Mouse (Mus musculus) forebrain, postnatal 0 days (tissue): ENCODE measurements around the gene Padi2. TPM values are rescaled to one million over a fixed set of nuclear protein-coding genes. Genes with fewer than 3 reads are reported as not detected.

ENCODE experiments used
- ATAC-seq: fragments of 200-750 bp; cut with Nextera tagmentation; 2 replicates; pipeline ENCODE4 v1.8.0; 2017; ENCODE audit warnings: mild to moderate bottlenecking, moderate library complexity
- DNase-seq: peaks from one replicate; pipeline ENCODE4 v3.0.0-alpha.2; 2015
- H3K27ac ChIP-seq: fragments of 300-500 bp; sonication (generic); 2 replicates; pipeline ENCODE4 v1.5.1; 2014; ENCODE audit warnings: low read depth, mild to moderate bottlenecking, antibody characterized with exemption, low read length, moderate library complexity, mixed read lengths
- H3K27me3 ChIP-seq: fragments of 300-500 bp; sonication (generic); 2 replicates; pipeline ENCODE4 v1.6.1; 2014; ENCODE audit warnings: mild to moderate bottlenecking, low read length, mixed read lengths; ENCODE audit not compliant: insufficient read depth
- H3K36me3 ChIP-seq: fragments of 300-500 bp; sonication (generic); 2 replicates; pipeline ENCODE4 v1.6.1; 2014; ENCODE audit warnings: mild to moderate bottlenecking, moderate library complexity; ENCODE audit not compliant: insufficient read depth
- H3K4me1 ChIP-seq: fragments of 300-500 bp; sonication (generic); 2 replicates; pipeline ENCODE4 v1.6.1; 2014; ENCODE audit warnings: antibody characterized with exemption; ENCODE audit not compliant: insufficient read depth
- H3K4me2 ChIP-seq: fragments of 300-500 bp; sonication (generic); 2 replicates; pipeline ENCODE4 v1.6.1; 2014; ENCODE audit warnings: low read depth, mild to moderate bottlenecking, moderate library complexity
- H3K4me3 ChIP-seq: fragments of 300-500 bp; sonication (generic); 2 replicates; pipeline ENCODE4 v1.5.1; 2014; ENCODE audit warnings: low read depth, low read length, mixed read lengths
- H3K9ac ChIP-seq: fragments of 300-500 bp; sonication (generic); 2 replicates; pipeline ENCODE4 v1.6.1; 2014; ENCODE audit warnings: mild to moderate bottlenecking
- H3K9me3 ChIP-seq: fragments of 300-500 bp; sonication (generic); 2 replicates; pipeline ENCODE4 v1.6.1; 2016; ENCODE audit warnings: low read length
- CTCF ChIP-seq: sonication (generic); IDR thresholded peaks from 2 replicates; pipeline ENCODE4 v1.5.1; 2016; ENCODE audit warnings: antibody characterized with exemption, control low read depth, low read depth
- WGBS: fragments of 180-500 bp; shearing (Covaris S2); extraction: QIAGEN DNeasy Blood & Tissue Kit; methylation state at CpG from one replicate; pipeline ENCODE4 v1.1.7; 2014; 5-methylcytosine and 5-hydroxymethylcytosine counted together
- polyA plus RNA-seq: library from polyadenylated mRNA; unstranded; fragments of >200 nt; fragmentation: Nextera tagmentation; extraction: Ambion mirVana; gene quantifications from 2 replicates; pipeline ENCODE4 v1.2.1, GENCODE M21; 2015
- total RNA-seq: library from RNA; depleted of rRNA; stranded (reverse); fragments of >200 nt; gene quantifications from 2 replicates; pipeline ENCODE4 v1.2.3, GENCODE M21; 2014

Gene Padi2
- total and polyA plus RNA-seq, 2 experiments from 2014 or later, result 1.3 to 1.8 TPM

DNA sequence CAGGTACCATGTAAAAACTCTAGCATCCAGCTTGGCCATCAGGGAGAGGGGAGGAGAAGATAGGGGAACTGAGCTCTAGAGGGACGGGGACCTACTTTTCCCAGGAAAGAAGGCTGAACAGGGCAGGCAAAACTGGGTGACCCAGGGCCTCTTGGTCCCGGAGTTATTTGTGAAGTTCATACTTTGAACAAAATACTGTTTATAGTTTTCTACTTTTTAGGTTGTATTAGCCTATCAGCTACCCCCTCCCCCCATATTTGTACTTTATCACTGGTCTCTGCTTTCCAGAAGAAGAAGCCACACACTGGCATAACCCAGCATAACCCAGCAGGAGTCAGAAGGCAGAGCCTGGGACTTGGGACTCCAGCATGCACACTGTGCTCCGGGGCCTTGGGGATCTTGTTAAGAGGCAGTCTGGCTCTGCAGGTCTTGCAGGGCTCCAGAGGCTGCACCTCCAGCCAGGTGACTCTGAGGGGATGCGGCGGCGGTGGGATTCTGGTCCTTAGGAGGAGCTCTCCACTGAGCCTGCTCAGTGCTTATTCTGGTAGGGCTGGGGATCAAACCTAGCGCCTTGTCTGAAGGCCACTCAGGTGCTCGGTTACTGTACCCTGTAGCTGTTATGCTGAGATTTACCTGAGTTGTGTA, 25.0 kb upstream of the Padi2 start:
- Histone ChIP-seq H3K36me3 (no peaks in the 10 kb centered on the region), H3K27ac (no peak overlapping the region), H3K4me1 (no peaks in the 10 kb centered on the region), H3K9ac (no peak overlapping the region), H3K9me3 (no peaks in the 10 kb centered on the region), H3K27me3 (no peaks in the 10 kb centered on the region), H3K4me3 (no peak overlapping the region), H3K4me2 (no peak overlapping the region)
- TF ChIP-seq CTCF, result no peak
- DNase-seq, result no peak
- ATAC-seq, result no peak
- 91% methylated on average over 8 of the region's 8 CpGs for WGBS

- 90% methylated on average over 13 of the region's 13 CpGs for WGBS
- Histone ChIP-seq H3K27me3 (no peaks in the 10 kb centered on the region), H3K4me2 (no peak overlapping the region), H3K9ac (no peak overlapping the region), H3K4me1 (no peaks in the 10 kb centered on the region), H3K4me3 (no peak overlapping the region), H3K36me3 (no peaks in the 10 kb centered on the region), H3K9me3 (no peaks in the 10 kb centered on the region), H3K27ac (no peak overlapping the region)
- TF ChIP-seq CTCF, result no peak
- DNase-seq (no peak), ATAC-seq (no peak)
Observed at GRCm38 (mm10) chr4:140881771-140882170, 24.4 kb upstream of the Padi2 start.

GRCm38 (mm10) chr4:140882365-140882764, 23.8 kb upstream of the Padi2 start:
- Histone ChIP-seq H3K9ac (no peak overlapping the region), H3K36me3 (no peaks in the 10 kb centered on the region), H3K27ac (no peak overlapping the region), H3K27me3 (no peaks in the 10 kb centered on the region), H3K4me2 (no peak overlapping the region), H3K4me3 (no peak overlapping the region), H3K9me3 (no peaks in the 10 kb centered on the region), H3K4me1 (no peaks in the 10 kb centered on the region)
- no peak for ATAC-seq
- no peak for DNase-seq
- 63% methylated on average over 4 of the region's 4 CpGs for WGBS
- TF ChIP-seq CTCF, result peak; percentile 29; the same call in 1 of the 2 replicates

GRCm38 (mm10) chr4:140882981-140883380, 23.2 kb upstream of the Padi2 start:
- DNase-seq (no peak), ATAC-seq (no peak)
- no peak overlapping the region for H3K4me3 ChIP-seq
- H3K27ac ChIP-seq, result no peak overlapping the region
- no peaks in the 10 kb centered on the region for H3K4me1 ChIP-seq
- H3K36me3 ChIP-seq, result no peaks in the 10 kb centered on the region
- H3K27me3 ChIP-seq, result no peaks in the 10 kb centered on the region
- TF ChIP-seq CTCF, result no peak
- H3K4me2 ChIP-seq, result no peak overlapping the region
- no peaks in the 10 kb centered on the region for H3K9me3 ChIP-seq
- no peak overlapping the region for H3K9ac ChIP-seq
- WGBS, result 97% methylated on average over 3 of the region's 3 CpGs

DNA sequence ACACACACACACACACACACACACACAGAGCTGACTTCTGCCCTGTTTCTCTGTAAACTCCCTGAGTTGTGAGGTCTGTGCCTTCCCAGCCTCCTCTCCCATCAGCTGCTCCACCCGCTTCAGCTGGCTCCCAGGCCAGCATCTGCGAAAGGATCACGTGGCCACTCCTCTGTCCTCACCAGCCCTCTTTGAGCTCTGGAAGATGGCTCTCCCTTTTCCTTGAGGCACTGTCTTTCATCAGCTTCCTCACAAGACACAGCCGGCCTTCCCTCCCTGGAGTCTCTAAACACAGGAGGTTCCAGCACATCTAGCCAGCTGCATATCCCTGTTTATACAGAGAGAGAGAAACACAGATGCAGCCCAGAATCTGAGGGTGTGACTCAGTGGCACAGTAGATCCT, 22.3 kb upstream of the Padi2 start:
- no peaks in the 10 kb centered on the region for H3K27me3 ChIP-seq
- ATAC-seq (no peak; the same call in 1 of the 2 replicates), DNase-seq (no peak)
- H3K36me3 ChIP-seq, result no peaks in the 10 kb centered on the region
- H3K9ac ChIP-seq, result no peak overlapping the region
- no peaks in the 10 kb centered on the region for H3K9me3 ChIP-seq
- no peak for TF ChIP-seq CTCF
- no peak overlapping the region for H3K4me2 ChIP-seq
- no peak overlapping the region for H3K27ac ChIP-seq
- no peak overlapping the region for H3K4me3 ChIP-seq
- 34% methylated on average over 4 of the region's 4 CpGs for WGBS
- H3K4me1 ChIP-seq, result no peaks in the 10 kb centered on the region

- H3K27me3 ChIP-seq, result no peaks in the 10 kb centered on the region
- 95% methylated on average over 14 of the region's 14 CpGs for WGBS
- no peak overlapping the region for H3K4me3 ChIP-seq
- H3K9me3 ChIP-seq, result no peaks in the 10 kb centered on the region
- ATAC-seq (no peak), DNase-seq (no peak)
- H3K9ac ChIP-seq, result no peak overlapping the region
- H3K36me3 ChIP-seq, result no peaks in the 10 kb centered on the region
- H3K4me1 ChIP-seq, result no peaks in the 10 kb centered on the region
- TF ChIP-seq CTCF, result no peak
- no peak overlapping the region for H3K27ac ChIP-seq
- H3K4me2 ChIP-seq, result no peak overlapping the region
Observed at GRCm38 (mm10) chr4:140891525-140892162, 14.5 kb upstream of the Padi2 start.

- no peak for TF ChIP-seq CTCF
- Histone ChIP-seq H3K36me3 (no peaks in the 10 kb centered on the region), H3K4me1 (no peaks in the 10 kb centered on the region), H3K4me3 (no peak overlapping the region), H3K9me3 (no peaks in the 10 kb centered on the region), H3K27ac (no peak overlapping the region), H3K4me2 (no peak overlapping the region), H3K9ac (no peak overlapping the region), H3K27me3 (no peaks in the 10 kb centered on the region)
- 58% methylated on average over 1 of the region's 1 CpGs for WGBS
- no peak for DNase-seq
- no peak for ATAC-seq
Observed at GRCm38 (mm10) chr4:140892163-140892530, 14.0 kb upstream of the Padi2 start.
